ENCODE assay signal across 11 mouse cellular contexts in genomic region chr1:164276552-164276951, GRCm38 (mm10).
"Had no signal": no experiment of that assay in that cellular context is flagged by ENCODE, and none has a peak within 500 bp of the region (broad histone marks: within the 10 kb centered on the region; RNA-seq: fewer than 3 reads in every experiment).

No protein-coding gene starts in this region.

- H3K4me1 ChIP-seq: midbrain, embryonic 12.5 days; neural tube, embryonic 12.5 days; stomach, embryonic 15.5 days had no signal

- H3K27ac ChIP-seq: kidney, embryonic 15.5 days; limb, embryonic 10.5 days; neural tube, embryonic 12.5 days; stomach, embryonic 15.5 days had no signal

- H3K27me3 ChIP-seq: kidney, embryonic 15.5 days; midbrain, embryonic 12.5 days; neural tube, embryonic 12.5 days; stomach, embryonic 15.5 days had no signal

- H3K9me3 ChIP-seq: kidney, embryonic 15.5 days; limb, embryonic 10.5 days; midbrain, embryonic 12.5 days; neural tube, embryonic 12.5 days; stomach, embryonic 15.5 days had no signal

- H3K36me3 ChIP-seq: kidney, embryonic 15.5 days; limb, embryonic 10.5 days; midbrain, embryonic 12.5 days; neural tube, embryonic 12.5 days; stomach, embryonic 15.5 days had no signal

- DNase-seq: kidney, postnatal 14 days; lung, embryonic 14.5 days; lung, postnatal 14 days; right cerebral cortex, postnatal 14 days; thymus, adult 2 months; thymus, postnatal 25 days had no signal

- H3K9ac ChIP-seq: stomach, embryonic 15.5 days had no signal
